Mouse (Mus musculus) stomach, postnatal 0 days (tissue): ENCODE measurements around the gene Cyp2d40.

Experiments
- CTCF ChIP-seq: IDR thresholded peaks from 2 replicates; pipeline ENCODE4 v1.5.1; 2016; ENCODE audit warnings: antibody characterized with exemption, low read depth, mild to moderate bottlenecking, moderate library complexity
- EP300 ChIP-seq: optimal IDR thresholded peaks from 2 replicates; pipeline ENCODE3; 2016; ENCODE audit warnings: antibody characterized with exemption

- TF ChIP-seq CTCF (no peak), EP300 (no peak)
These were observed 46.6 kb upstream of the Cyp2d40 start for GRCm38 (mm10) chr15:82810556-82810955.
